In genomic region chr12:8301841-8302431, GRCm38 (mm10) we compare ENCODE assay signal across 8 mouse cellular contexts. TPM values are rescaled to one million over a fixed set of nuclear protein-coding genes. Genes with fewer than 3 reads are reported as not detected.
A peak's percentile ranks its signal among the peaks of the same experiment; 100 is the strongest.
DNase-seq lines count a peak whose midpoint lies in the region; ATAC-seq lines count a peak whose summit lies in the region.

Gdf7 (minus strand) TSS chr12:8301954.

- no peaks in the 10 kb centered on the region for H3K36me3 ChIP-seq in heart, embryonic 11.5 days (ENCODE audit: control insufficient read depth, insufficient read depth, low read length)
- no peaks in the 10 kb centered on the region for H3K36me3 ChIP-seq in hindbrain, embryonic 10.5 days
- no peaks in the 10 kb centered on the region for H3K36me3 ChIP-seq in midbrain, embryonic 11.5 days (ENCODE audit: control insufficient read depth, insufficient read depth, low read length)

- H3K9me3 ChIP-seq in heart, embryonic 11.5 days (replicated peaks; ENCODE audit: control insufficient read depth, low read length): no peaks in the 10 kb centered on the region
- no peaks in the 10 kb centered on the region for H3K9me3 ChIP-seq in hindbrain, embryonic 10.5 days
- H3K9me3 ChIP-seq in midbrain, embryonic 11.5 days (ENCODE audit: control insufficient read depth, low read length): no peaks in the 10 kb centered on the region

- peak within 1 kb of the TSS; percentile 57 for H3K4me3 ChIP-seq in heart, embryonic 11.5 days (ENCODE audit: low read depth, low read length)
- H3K4me3 ChIP-seq in hindbrain, embryonic 10.5 days: peak within 1 kb of the TSS; percentile 56
- H3K4me3 ChIP-seq in midbrain, embryonic 11.5 days (ENCODE audit: low read depth, low read length): peak within 1 kb of the TSS; percentile 41

- ATAC-seq in heart, embryonic 11.5 days (replicated peaks; ENCODE audit: insufficient number of reproducible peaks, low FRiP score, low TSS enrichment): no peak; the same call in 1 of the 2 replicates
- peak; percentile 51 for ATAC-seq in midbrain, embryonic 11.5 days (ENCODE audit: low FRiP score)

- peak within 1 kb of the TSS; percentile 77 for H3K4me2 ChIP-seq in heart, embryonic 11.5 days
- peak within 1 kb of the TSS; percentile 68 for H3K4me2 ChIP-seq in midbrain, embryonic 11.5 days

- peaks cover 15% of the 10 kb centered on the region for H3K4me1 ChIP-seq in heart, embryonic 11.5 days (ENCODE audit: control insufficient read depth, insufficient read depth, low read length)
- H3K4me1 ChIP-seq in hindbrain, embryonic 10.5 days (replicated peaks): peaks cover 54% of the 10 kb centered on the region
- peaks cover 22% of the 10 kb centered on the region for H3K4me1 ChIP-seq in midbrain, embryonic 11.5 days (ENCODE audit: control insufficient read depth, insufficient read depth, low read length)

- no peak for DNase-seq in heart, postnatal 14 days
- peak; percentile 69 for DNase-seq in ZHBTc4 (ENCODE audit: low read depth, low spot score)
- DNase-seq in hindbrain, embryonic 10.5 days (ENCODE audit: low spot score): peak; percentile 65
- peak; percentile 92 for DNase-seq in midbrain, embryonic 11.5 days (ENCODE audit: low spot score, missing footprints)
- DNase-seq in thymus, postnatal 0 days (ENCODE audit: low spot score): no peak
- no peak for DNase-seq in frontal cortex, postnatal 36 days (ENCODE audit: low spot score in 2 of 2)
- no peak for DNase-seq in urinary bladder, postnatal 14 days (ENCODE audit: low spot score)

- WGBS in heart, embryonic 11.5 days (ENCODE audit: insufficient replicate concordance): under 1% methylated on average over 45 of the region's 53 CpGs
- WGBS in hindbrain, embryonic 10.5 days: 1% methylated on average over 53 of the region's 53 CpGs
- under 1% methylated on average over 48 of the region's 53 CpGs for WGBS in midbrain, embryonic 11.5 days

- peaks cover 86% of the 10 kb centered on the region for H3K27me3 ChIP-seq in heart, embryonic 11.5 days (ENCODE audit: control insufficient read depth, insufficient read depth, low read length)
- H3K27me3 ChIP-seq in hindbrain, embryonic 10.5 days (ENCODE audit: insufficient read depth, poor library complexity, severe bottlenecking): peaks cover 96% of the 10 kb centered on the region
- H3K27me3 ChIP-seq in midbrain, embryonic 11.5 days (ENCODE audit: control insufficient read depth, insufficient read depth, low read length): peaks cover 83% of the 10 kb centered on the region

- no peak within 1 kb of the TSS for H3K27ac ChIP-seq in heart, embryonic 11.5 days (ENCODE audit: low read depth, low read length)
- H3K27ac ChIP-seq in hindbrain, embryonic 10.5 days: peak within 1 kb of the TSS; percentile 74
- no peak within 1 kb of the TSS for H3K27ac ChIP-seq in midbrain, embryonic 11.5 days (ENCODE audit: low read depth, low read length)

- H3K9ac ChIP-seq in heart, embryonic 11.5 days (ENCODE audit: low read depth, low read length): peak within 1 kb of the TSS; percentile 44; the same call in 1 of the 2 replicates
- H3K9ac ChIP-seq in midbrain, embryonic 11.5 days (ENCODE audit: low read length): peak within 1 kb of the TSS; percentile 52

- intact Hi-C loops in heart, postnatal 14 days (cut with DNase I): loop anchor here (5.0 kb wide), 1 partner anchor 85 kb away; no protein-coding TSS in a partner anchor

RNA-seq across cellular contexts. Expression of gene Gdf7, which starts in this region (rescaled TPM):
- 0.14 TPM in 1 of 2 replicates, not detected in the other for polyA plus RNA-seq in heart, embryonic 11.5 days (2014; fragmentation: Nextera tagmentation; extraction: Ambion mirVana)
- total RNA-seq in heart, postnatal 14 days (2021): under 1 TPM; 0.41 to 0.65 TPM
- polyA plus RNA-seq in hindbrain, embryonic 10.5 days (2016; fragmentation: Nextera tagmentation; extraction: Ambion mirVana): 0.81 and 1.9 TPM in 2 replicates
- 0.26 and 0.64 TPM in 2 replicates for polyA plus RNA-seq in midbrain, embryonic 11.5 days (2014; fragmentation: Nextera tagmentation; extraction: Ambion mirVana)
- polyA plus RNA-seq in thymus, postnatal 0 days (2015; fragmentation: Nextera tagmentation; extraction: Ambion mirVana): 0.09 TPM in 1 of 2 replicates, not detected in the other

Comparison
In these comparisons a context has a peak if more than half of its experiments do, and no peak if none do; other contexts are left out.
1. Peak in DNase-seq, ATAC-seq, H3K4me3 ChIP-seq, H3K9ac ChIP-seq and H3K4me2 ChIP-seq in midbrain, embryonic 11.5 days; RNA of the gene not detected or under 1 TPM.
2. DNase-seq: peak in ZHBTc4 (single experiment) and hindbrain, embryonic 10.5 days (single experiment); none in heart, postnatal 14 days (0 of 2), thymus, postnatal 0 days (single experiment), frontal cortex, postnatal 36 days (0 of 2) and urinary bladder, postnatal 14 days (single experiment).
3. Peak in every context shown above with its lines, with median percentiles within 50 percentile points of each other: H3K4me3 ChIP-seq.